Mouse (Mus musculus) erythroblast, embryonic 14.5 days (primary cell): ENCODE measurements around the gene Uchl1.

ENCODE experiments used
- GATA1 ChIP-seq: IDR thresholded peaks from 2 replicates; pipeline ENCODE4 v1.6.1; 2012; ENCODE audit warnings: low read length, inconsistent platforms, mixed read lengths
- TAL1 ChIP-seq: IDR thresholded peaks from 3 replicates; pipeline ENCODE4 v1.6.1; 2012; ENCODE audit warnings: low read length, inconsistent platforms, mixed read lengths

- no peak for TF ChIP-seq TAL1
- no peak for TF ChIP-seq GATA1
Measured at GRCm38 (mm10) chr5:66679222-66679621, 3.3 kb downstream of the Uchl1 start.
